Mouse (Mus musculus): ENCODE measurements around the gene Nfatc3.

Gene Nfatc3

DNA sequence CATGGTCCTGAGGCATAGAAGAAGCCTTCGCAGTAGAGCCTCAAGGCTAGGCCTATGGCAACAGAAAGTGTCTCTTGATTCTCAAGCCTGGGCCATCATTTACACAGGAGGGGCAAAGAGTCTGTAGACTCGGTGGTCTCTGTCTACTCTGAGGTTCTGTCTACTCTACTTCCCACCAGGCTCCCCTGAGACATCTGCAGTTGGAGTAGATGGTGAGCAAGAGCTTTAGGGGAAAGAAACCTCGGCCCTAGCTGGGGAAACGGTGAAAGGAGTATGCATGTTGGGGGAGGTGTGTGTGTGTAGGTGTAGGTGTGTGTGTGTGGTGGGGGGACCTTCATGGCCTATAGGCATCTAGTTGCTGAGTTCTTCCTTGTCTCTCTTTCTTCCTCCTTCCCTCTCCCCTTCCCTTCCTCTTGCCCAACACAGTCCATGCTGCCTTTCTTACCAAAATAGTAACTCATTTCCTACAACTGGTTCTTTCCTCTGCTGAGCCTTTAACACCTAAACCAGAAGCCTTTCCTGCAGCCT is 2.1 kb upstream of the Nfatc3 start:
- in situ Hi-C loops (cut with MboI, MseI): no loop called here

DNA sequence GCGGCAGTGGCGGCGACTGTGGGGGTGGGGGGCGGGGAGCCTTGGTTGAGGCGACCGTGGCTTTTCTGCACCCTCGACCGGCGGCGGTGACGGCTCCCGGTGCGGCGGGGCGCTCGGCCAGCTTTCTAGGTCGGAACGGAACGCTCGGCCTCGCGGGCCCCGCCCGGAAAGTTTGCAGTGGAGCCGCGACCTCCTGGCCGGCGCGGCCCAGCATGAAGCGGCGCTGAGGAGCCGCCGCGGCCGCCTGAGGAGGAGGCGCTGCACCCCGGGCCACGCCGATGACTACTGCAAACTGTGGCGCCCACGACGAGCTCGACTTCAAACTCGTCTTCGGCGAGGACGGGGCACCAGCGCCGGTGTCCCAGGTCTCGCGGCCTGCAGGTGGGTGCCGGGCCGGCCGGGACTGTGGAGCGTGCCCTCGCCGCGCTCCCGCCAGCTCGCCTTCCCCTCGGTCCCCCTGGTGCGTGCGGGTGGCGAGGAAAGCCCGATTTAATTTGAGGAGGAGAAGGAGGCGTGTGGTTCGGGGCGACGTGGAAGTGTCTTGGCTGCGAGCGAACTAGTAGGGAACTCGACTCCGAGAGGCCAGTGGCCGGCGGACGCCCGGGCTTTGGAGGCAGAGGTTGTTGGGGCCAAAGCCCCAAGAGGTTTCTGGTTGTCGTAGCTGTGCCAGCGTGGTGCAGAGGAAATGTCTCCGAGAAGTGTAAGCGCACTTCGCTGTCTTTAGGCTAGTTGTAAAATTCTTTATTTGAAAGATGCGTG is 1.2 kb downstream of the Nfatc3 start:
- in situ Hi-C loops (cut with MboI, MseI): no loop called here

DNA sequence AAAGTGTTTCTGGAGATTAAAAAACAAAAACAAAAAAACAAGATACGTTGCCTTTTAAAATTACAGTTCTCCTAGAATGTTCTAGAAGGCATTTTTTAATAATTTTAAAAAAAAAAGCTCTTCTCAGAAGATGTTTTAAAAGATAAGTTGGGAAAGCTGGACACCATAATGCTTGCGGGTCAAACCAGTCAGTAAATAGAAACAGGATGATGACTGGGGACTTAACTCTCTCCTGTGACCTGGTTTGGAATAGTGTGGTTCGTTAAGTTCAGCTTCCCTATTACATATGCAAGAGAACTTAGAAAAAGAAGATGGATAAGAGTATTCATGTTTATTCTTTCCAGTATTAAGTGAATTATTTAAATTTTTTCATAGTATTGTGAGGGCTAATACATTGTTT is 1.9 kb downstream of the Nfatc3 start:
- in situ Hi-C loops (cut with MboI, MseI): no loop called here

DNA sequence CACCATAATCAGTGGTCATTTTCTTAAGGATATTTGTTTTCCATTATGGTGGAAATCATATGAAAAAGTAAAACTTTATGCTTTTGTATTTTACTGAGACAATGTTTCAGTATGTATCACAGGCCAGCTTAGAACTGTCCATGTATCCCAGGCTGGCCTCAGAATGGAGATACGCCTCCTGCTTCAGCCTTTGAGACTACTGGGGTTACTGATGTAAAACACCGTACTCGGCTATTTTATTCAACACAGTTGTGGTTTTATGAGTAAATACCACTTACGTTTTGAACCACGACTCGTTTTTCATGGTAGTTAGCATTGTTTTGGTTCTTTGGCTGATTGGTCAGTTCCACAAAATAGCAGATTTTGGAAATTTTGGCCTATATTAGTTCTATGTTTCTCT is 3.0 kb downstream of the Nfatc3 start:
- in situ Hi-C loops (cut with MboI, MseI): no loop called here

DNA sequence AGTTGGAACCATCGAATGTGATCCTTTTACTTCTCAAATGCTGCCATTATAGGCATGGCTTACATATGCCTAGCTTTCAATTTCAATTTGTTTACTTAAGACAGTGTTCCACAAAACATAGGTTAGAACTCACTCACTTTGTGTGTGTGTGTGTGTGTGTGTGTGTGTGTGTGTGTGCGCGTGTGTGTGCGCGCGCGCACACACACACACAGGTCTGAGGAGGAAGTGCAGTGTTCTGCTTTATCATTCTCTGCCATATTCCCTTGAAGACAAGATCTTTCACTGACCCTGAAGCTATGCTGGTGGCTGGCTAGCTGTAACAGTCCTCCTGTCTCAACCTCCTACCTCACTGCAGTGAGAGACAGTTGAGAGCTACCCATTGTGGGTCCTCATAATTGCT is 4.4 kb downstream of the Nfatc3 start:
- in situ Hi-C loops (cut with MboI, MseI): no loop called here

DNA sequence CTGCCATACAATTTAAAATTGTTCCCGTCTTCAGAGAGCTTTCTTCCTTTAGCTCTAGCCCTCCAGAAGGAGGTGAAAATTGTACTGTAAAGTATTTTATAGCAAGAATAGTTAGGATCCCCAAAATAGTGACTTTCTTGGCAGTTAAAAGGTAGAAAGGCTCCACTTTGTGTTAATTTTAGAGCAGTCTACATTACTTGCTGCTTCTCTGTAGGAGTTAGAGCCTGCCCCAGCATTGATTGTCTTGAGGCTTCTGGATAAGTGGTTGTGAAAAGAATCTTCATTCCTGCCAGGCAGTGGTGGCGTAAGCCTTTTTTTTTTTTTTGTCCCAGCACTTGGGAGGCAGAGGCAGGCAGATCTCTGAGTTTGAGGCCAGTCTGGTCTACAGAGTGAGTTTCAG is 8.1 kb downstream of the Nfatc3 start:
- in situ Hi-C loops (cut with MboI, MseI): no loop called here

DNA sequence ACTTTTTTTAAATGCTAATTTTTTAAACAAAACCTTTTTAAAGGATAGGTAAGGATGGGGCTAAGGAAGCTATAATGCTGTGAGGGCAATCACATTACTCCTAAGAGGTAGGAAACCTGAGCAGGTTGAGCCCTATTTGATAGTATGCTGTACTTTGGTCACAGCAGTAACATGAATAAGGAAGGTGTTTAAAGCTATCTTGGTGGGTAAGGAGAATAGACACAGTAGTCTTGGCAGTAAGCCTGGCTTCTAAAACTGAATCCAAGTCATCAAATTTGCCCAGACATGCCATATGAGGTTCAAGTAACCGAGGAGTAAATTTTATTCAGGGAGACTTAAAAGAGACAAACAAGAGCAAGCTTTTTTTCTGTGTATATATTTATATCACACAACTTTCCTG is 10.9 kb downstream of the Nfatc3 start:
- in situ Hi-C loops (cut with MboI, MseI): no loop called here

DNA sequence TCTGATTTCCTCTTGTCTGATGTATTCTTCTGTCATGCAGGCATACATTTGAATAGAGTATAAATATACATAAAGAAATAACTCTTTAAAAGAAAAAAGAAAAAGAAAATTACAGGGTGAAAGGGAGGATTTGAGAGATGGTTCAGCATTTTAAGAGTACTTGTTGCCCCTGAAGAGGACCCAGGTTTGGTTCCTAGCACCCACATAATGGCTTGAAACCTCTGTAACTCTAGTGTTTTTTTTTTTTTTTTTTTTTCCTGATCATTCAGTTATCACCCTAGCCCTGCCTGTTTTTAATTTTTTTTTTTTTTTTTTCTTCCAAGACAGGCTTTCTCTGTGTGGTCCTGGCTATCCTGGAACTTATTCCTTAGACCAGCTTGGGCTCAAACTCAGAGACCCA is 13.5 kb downstream of the Nfatc3 start:
- in situ Hi-C loops (cut with MboI, MseI): no loop called here

DNA sequence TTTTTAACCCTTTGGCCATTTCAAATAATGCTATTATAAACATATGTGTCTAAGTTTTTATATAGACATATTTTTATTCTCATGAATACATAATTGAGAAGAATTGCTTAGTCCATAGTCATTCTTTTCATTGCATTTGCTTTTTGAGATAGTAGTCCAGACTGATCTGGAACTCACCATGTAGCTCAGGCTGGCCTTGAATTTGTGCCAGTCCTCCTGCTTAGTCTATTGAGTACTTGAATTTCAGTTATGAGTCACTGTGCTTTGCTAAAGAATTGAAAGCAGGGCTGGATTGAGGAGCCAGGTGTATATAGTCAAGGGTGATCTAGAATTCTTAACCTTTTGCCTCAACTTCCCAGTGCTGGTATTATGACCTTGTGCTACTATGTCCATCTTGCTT is 15.6 kb downstream of the Nfatc3 start:
- in situ Hi-C loops (cut with MboI, MseI): no loop called here

DNA sequence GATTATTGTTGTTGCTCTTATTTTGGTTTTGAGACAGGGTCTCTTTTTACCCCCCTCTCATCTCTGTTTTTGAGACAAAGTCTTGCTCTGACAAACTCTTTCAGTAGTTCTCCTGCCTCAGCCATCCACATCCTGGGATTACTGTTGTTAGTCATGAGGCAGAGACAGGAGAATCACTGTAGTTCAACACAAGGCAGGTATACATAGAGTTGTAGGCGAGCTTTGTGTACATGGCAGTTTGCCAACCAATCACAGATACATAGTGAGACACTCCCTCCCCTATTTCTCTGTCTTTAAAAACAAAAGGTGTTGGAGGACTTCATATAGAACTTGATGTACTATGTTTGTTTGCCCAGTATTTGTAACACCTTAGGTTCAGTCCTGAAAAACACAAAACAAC is 16.0 kb downstream of the Nfatc3 start:
- in situ Hi-C loops (cut with MboI, MseI): no loop called here

DNA sequence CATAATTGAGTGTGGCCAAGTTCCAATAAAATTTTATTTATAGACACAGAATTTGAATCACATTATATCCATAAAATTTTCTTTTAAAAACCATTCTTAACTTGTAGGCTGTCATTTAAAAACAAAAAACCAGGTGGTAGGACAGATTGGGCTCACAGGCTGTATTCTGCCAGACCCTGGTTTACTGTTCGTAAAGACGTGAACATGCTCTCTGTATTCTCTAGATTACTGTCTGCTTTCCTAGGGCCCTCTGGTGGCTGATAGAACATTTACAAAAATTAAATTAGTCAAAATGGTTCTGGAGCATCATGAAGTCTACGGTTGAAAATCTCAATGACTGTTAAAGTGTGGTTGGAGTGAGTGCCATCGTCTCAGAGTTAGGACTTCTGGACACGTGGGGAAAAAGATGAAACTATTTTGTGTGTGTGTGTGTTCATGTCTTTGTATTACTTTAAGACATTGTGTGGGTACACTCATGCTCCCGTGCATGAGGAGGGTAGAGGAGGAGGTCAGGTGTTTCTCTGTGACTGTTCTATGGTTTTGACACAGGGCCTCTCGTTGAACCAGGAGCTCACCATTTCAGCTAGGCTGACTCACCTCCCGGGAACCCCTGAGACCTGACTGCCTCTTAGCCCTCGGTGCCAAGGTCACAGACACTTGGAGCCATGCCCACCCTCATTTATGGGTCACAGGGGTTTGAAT is 16.7 kb downstream of the Nfatc3 start:
- in situ Hi-C loops (cut with MboI, MseI): no loop called here

DNA sequence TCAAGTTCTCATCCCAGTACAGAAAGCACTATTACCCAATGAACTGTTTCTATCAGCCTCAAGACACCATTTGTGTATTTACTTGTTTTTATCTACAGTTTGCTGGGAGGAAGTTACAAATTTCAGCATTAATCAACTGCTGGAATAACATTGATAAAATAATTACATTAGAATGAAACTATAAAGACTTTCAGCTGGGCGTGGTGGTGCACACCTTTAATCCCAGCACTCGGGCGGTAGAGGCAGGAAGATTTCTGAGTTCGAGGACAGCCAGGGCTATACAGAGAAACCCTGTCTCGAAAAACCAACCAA is 17.2 kb downstream of the Nfatc3 start:
- in situ Hi-C loops (cut with MboI, MseI): no loop called here

DNA sequence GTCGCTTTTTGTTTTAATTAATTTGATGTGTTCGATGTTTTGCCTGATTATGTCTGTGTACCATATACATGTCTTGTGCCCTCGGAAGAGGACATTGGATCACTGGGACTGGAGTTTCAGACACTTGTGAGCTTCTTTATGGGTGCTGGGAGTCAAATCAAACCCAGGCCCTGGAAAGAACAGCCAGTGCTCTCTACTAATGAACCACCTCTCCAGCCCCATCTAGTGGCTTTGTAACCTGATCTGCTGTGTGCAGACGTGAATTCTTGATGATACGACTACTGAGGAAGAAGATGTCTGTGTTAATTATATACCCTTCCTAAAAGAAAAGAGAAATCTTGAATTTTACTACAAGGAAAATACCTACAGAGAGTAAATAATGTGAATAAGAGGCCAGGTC is 18.0 kb downstream of the Nfatc3 start:
- in situ Hi-C loops (cut with MboI, MseI): no loop called here

DNA sequence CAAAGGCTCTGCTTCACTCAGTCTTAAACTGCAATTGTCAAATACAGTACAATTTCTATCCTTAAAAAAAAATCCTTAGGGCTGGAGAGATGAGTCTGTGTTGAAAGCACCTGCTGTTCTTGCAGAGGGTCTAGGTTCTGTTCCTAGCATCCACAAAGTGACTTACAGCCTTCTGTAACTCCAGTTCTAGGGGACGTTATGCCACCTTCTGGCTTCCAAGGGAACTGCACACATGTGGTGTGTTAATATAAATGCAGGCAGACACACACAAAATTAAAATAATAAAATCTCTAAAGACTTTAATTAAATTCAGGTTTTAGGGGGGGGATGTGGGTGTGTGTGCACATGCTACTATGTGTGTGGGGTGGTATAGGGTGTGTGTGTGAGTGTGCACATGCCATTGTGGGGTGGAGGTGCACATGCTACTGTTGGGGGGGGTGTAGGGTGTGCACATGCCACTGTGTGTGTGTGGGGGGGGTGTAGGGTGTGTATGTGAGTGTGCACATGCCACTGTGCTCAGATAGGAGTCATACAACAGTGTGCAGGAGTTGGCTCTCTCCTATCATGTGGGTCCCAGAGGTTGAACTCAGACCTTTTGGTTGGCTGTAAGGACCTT is 18.9 kb downstream of the Nfatc3 start:
- in situ Hi-C loops (cut with MboI, MseI): no loop called here

DNA sequence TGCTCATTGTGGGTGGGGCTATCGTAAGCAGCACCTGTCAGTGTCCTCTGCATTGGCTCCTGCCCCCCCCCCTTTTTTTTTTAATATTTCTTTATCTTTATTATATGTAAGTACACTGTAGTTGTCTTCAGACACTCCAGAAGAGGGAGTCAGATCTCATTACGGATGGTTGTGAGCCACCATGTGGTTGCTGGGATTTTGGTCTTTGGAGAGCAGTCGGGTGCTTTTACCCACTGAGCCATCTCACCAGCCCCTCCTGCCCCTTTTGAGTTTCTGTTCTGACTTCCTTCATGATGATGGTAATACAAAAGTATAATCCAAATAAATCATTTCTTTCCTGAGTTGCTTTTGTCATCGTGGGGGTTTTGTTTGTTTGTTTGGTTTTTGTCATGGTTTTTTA is 43.7 kb downstream of the Nfatc3 start:
- in situ Hi-C loops (cut with MboI, MseI): no loop called here

DNA sequence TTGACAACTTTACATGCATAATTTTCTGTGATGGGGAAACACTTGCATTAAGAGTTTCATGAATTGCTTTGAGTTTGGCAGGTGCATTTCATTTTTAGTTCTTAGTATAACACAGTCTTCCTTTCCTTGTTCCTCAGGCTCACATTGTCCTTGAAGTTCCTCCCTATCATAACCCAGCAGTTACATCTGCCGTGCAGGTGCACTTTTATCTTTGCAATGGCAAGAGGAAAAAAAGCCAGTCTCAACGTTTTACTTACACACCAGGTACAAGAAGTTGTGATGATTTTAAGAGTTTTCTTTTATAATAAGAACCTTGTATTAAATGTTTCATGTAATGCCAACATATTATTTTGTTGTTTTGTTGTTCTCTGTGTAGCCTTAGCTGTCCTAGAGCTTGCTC is 45.2 kb downstream of the Nfatc3 start:
- in situ Hi-C loops (cut with MboI, MseI): no loop called here

DNA sequence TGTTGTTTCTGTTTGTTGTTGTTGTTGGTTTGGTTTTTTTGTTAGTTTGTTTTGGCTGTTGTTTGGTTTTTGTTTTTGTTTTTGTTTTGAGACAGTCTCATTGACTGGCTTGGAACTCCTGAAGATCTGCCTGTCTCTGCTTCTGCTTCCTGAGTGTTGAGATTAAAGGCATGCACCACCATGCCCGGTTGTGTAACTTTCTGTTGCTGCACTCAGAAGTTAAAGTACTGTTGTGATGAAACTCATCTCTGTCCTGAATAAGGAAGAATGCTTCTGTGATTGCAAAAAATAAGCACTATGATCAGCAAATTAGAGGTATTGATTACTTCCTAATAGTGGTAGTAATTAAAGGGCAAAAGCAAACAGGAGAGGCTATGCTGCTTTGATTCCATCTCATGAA is 47.6 kb downstream of the Nfatc3 start:
- in situ Hi-C loops (cut with MboI, MseI): no loop called here

DNA sequence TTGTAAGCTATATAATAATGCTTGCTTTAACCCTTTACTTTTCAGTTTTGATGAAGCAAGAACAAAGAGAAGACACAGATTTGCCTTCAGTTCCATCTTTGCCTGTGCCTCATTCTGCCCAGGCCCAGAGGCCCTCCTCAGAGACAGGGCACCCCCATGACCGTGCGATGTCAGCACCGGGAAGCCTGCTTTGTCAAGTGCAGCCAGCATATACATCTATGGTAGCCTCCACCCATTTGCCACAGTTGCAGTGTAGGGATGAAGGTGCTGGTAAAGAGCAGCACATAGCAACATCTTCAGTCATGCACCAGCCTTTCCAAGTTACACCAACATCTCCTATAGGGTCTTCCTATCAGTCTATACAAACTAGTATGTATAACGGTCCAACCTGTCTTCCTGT is 49.4 kb downstream of the Nfatc3 start:
- in situ Hi-C loops (cut with MboI, MseI): no loop called here

DNA sequence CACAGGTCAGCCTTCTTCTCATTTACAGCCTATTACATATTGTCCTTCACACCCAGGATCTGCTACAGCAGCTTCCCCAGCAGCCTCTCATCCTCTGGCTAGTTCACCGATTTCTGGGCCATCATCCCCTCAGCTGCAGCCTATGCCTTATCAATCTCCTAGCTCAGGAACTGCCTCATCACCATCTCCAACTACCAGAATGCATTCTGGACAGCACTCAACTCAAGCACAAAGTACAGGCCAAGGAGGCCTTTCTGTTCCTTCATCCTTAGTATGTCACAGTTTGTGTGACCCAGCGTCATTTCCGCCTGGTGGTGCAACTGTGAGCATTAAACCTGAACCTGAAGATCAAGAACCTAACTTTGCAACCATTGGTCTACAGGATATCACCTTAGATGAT is 50.1 kb downstream of the Nfatc3 start:
- in situ Hi-C loops (cut with MboI, MseI): no loop called here

DNA sequence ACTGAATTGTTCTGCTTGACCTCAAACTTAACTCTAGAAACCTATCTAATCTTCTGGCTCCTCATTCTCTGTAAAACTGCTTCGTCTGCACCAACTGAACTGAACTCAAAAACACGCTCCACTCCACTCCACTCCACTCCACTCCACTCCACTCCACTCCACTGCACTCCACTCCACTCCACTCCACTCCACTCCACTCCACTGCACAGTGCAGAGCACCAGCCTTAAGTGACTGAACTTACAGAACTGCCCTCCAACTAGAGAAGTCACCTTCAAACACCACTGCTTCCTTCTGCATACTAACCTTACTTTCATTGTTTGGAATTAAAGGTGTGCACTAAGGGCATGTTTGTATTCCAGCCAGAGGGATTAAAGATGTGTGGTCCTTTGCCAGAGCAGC is 53.4 kb downstream of the Nfatc3 start:
- in situ Hi-C loops (cut with MboI, MseI): no loop called here

DNA sequence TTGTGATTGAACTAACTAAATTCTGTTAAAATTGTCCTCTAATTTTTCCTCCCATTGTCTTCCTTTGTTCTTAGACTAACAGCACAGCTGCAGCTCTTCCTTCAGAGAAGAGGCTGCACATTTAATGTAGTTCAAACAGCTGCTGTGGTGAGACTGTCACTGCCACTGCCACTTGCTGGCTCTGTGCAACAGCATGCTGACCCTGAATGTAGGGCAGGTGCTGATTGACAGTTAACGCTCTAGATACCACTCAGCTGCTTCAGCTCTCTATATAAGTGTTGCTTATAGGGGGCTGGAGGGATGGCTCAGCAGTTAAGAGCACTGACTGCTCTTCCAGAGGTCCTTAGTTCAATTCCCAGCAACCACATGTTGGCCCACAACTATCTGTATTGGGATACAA is 53.9 kb downstream of the Nfatc3 start:
- in situ Hi-C loops (cut with MboI, MseI): no loop called here

DNA sequence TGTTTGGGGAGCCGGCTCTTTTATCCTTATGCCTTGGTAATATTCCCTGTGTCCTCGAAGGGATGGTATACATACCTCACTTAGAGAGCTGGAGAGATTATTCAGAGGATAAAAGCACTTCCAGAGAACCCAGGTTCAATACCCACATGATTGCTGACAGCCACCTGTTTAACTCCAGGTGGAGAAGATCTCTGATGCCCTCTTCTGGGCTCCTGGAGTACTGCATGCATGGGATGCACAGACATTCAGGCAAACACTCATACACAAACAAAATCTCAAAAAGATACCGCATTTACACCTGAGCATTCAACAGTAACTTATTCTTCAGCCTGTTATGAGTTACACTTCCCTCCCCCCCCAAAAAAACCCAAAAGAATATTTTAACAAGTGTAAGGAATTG is 57.3 kb downstream of the Nfatc3 start:
- in situ Hi-C loops (cut with MboI, MseI): no loop called here

DNA sequence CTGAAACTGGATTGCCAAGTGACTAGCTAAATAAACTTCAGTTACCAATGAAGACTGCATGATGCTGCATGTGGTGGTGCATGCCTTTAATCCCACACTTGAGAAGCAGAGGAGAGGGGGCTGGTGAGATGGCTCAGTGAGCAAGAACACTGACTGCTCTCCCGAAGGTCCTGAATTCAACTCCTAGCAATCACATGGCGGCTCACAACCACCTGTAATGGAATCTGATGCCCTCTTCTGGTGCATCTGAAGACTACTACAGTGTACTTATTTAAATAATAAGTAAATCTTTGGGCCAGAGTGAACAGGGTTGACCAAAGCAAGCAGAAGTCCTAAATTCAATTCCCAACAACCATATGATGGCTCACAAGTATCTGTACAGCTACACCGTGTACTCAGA is 64.8 kb downstream of the Nfatc3 start:
- in situ Hi-C loops (cut with MboI, MseI): no loop called here

Measured in T-helper 17 cell (primary cell).